Mouse (Mus musculus) neural tube, embryonic 11.5 days (tissue): Measurements from ENCODE around the gene Ppp2r5d. TPM values are rescaled to one million over a fixed set of nuclear protein-coding genes. Genes with fewer than 3 reads are reported as not detected.
A peak's percentile ranks its signal among the peaks of the same experiment; 100 is the strongest.

ENCODE experiments used
- ATAC-seq: fragments of 200-750 bp; cut with Nextera tagmentation; 2 replicates; pipeline ENCODE4 v1.8.0; 2017; ENCODE audit warnings: moderate number of reproducible peaks, mild to moderate bottlenecking, moderate TSS enrichment, moderate library complexity; ENCODE audit not compliant: insufficient read depth, low FRiP score, low TSS enrichment
- DNase-seq: peaks from one replicate; pipeline ENCODE4 v3.0.0-alpha.2; 2015; ENCODE audit warnings: low spot score
- H3K27ac ChIP-seq: fragments of 300-500 bp; sonication (generic); 2 replicates; pipeline ENCODE4 v1.5.1; 2014; ENCODE audit warnings: low read depth, mild to moderate bottlenecking, low read length
- H3K27me3 ChIP-seq: fragments of 300-500 bp; sonication (generic); 2 replicates; pipeline ENCODE4 v1.6.1; 2014; ENCODE audit warnings: mild to moderate bottlenecking, low read length, mixed read lengths; ENCODE audit not compliant: control insufficient read depth, insufficient read depth
- H3K36me3 ChIP-seq: fragments of 300-500 bp; sonication (generic); 2 replicates; pipeline ENCODE4 v1.6.1; 2014; ENCODE audit warnings: mild to moderate bottlenecking, low read length, moderate library complexity, mixed read lengths; ENCODE audit not compliant: control insufficient read depth, insufficient read depth
- H3K4me1 ChIP-seq: fragments of 300-500 bp; sonication (generic); 2 replicates; pipeline ENCODE4 v1.6.1; 2014; ENCODE audit warnings: low read length, mixed read lengths; ENCODE audit not compliant: control insufficient read depth, insufficient read depth
- H3K4me2 ChIP-seq: fragments of 300-500 bp; sonication (generic); 2 replicates; pipeline ENCODE4 v1.6.1; 2014; ENCODE audit warnings: low read depth, mild to moderate bottlenecking, moderate library complexity
- H3K4me3 ChIP-seq: fragments of 300-500 bp; sonication (generic); 2 replicates; pipeline ENCODE4 v1.5.1; 2014; ENCODE audit warnings: low read depth, low read length
- H3K9ac ChIP-seq: fragments of 300-500 bp; sonication (generic); 2 replicates; pipeline ENCODE4 v1.6.1; 2014; ENCODE audit warnings: mild to moderate bottlenecking, low read length
- H3K9me3 ChIP-seq: fragments of 300-500 bp; sonication (generic); 2 replicates; pipeline ENCODE4 v1.6.1; 2016; ENCODE audit warnings: low read length; ENCODE audit not compliant: control insufficient read depth
- WGBS: fragments of 180-500 bp; shearing (Covaris S2); extraction: QIAGEN DNeasy Blood & Tissue Kit; methylation state at CpG from one replicate; pipeline ENCODE4 v1.1.7; 2014; 5-methylcytosine and 5-hydroxymethylcytosine counted together
- polyA plus RNA-seq: library from polyadenylated mRNA; unstranded; fragments of >200 nt; fragmentation: Nextera tagmentation; extraction: Ambion mirVana; gene quantifications from 2 replicates; pipeline ENCODE4 v1.2.1, GENCODE M21; 2014

Ppp2r5d gene
- polyA plus RNA-seq, result 119 and 124 TPM in 2 replicates

DNA sequence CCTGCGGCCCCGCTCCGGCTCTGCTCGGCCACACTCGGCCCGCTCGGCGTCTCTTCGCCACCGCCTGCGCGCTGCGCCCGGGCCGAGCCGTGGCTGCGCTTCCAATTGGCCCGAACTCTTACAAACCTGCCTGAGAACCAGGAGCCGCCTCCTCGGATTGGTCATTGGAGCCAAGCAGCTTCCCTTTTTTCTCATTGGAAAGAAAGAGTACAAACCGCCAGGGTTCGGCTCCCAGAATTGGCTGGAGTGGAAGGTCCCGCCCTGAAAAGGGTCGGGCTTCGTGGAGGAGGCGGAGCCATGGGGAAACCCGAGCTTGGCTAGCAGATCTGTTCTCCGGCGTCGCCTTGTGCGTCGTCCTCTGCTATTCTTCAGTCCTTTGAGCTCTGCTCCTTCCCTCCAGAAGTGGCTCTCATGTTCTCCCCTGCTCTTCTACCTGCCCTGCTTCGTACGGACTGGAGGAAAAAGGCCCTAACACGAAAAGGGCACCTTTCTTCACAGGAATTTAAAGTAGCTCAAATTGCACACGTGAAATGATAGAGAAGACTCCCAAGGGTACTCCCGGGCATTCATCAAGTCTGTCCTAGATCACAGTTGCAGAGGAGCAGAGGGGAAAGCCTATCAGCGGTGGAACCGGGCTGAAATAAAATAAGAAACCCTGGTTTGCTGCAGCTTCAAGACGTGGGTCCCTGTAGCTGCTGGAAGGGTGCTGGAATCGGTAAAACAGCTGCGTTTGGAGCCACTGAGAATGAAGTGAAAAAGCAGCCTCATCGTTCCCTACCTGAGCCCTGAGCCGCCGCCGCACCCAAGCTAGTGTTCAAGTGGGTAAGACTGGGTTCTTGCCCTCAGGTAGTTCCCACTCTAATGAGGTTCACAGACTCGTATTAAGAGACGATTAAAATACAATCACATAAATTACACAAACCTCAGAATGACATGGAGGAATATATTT is at the start of gene Ppp2r5d:
Gene Ppp2r5d, minus strand, starts transcription at position 225 of the 949 bp plus-strand sequence.
- H3K4me1 ChIP-seq, result peaks cover 17% of the 10 kb centered on the region
- WGBS, result 1% methylated on average over 48 of the region's 48 CpGs
- no peaks in the 10 kb centered on the region for H3K27me3 ChIP-seq
- peak within 1 kb of the TSS; percentile 73 for H3K9ac ChIP-seq
- ATAC-seq, result peak; percentile 93
- peak within 1 kb of the TSS; percentile 76 for H3K4me3 ChIP-seq
- H3K9me3 ChIP-seq, result no peaks in the 10 kb centered on the region
- H3K4me2 ChIP-seq, result peak within 1 kb of the TSS; percentile 76
- H3K27ac ChIP-seq, result peak within 1 kb of the TSS; percentile 69
- no peaks in the 10 kb centered on the region for H3K36me3 ChIP-seq
- DNase-seq, result peak; percentile 97

- Histone ChIP-seq H3K4me2 (peak within 1 kb of the TSS; percentile 79), H3K27me3 (no peaks in the 10 kb centered on the region), H3K9me3 (no peaks in the 10 kb centered on the region), H3K4me1 (peaks cover 7% of the 10 kb centered on the region; the same call in 1 of the 2 replicates), H3K4me3 (peak within 1 kb of the TSS; percentile 64), H3K36me3 (peaks cover 4% of the 10 kb centered on the region), H3K27ac (peak within 1 kb of the TSS; percentile 75), H3K9ac (peak within 1 kb of the TSS; percentile 68)
- DNase-seq (peak; percentile 99), ATAC-seq (peak; percentile 98)
- under 1% methylated on average over 54 of the region's 58 CpGs for WGBS
These were observed 47.1 kb upstream of the Ppp2r5d start, which contains the start of gene Cnpy3 for GRCm38 (mm10) chr17:46751794-46752556. Gene Cnpy3 (minus strand): TSS chr17:46752214.

GRCm38 (mm10) chr17:46751056-46751793 is 46.3 kb upstream of the Ppp2r5d start:
- Histone ChIP-seq H3K4me2 (peak overlapping the region; percentile 79), H3K27me3 (no peaks in the 10 kb centered on the region), H3K9ac (peak overlapping the region; percentile 68), H3K36me3 (peaks cover 4% of the 10 kb centered on the region), H3K9me3 (no peaks in the 10 kb centered on the region), H3K4me3 (peak overlapping the region; percentile 64), H3K4me1 (peaks cover 7% of the 10 kb centered on the region; the same call in 1 of the 2 replicates), H3K27ac (peak overlapping the region; percentile 75)
- 27% methylated on average over 16 of the region's 16 CpGs for WGBS
- DNase-seq (no peak), ATAC-seq (no peak)

GRCm38 (mm10) chr17:46750580-46750979 is 45.7 kb upstream of the Ppp2r5d start:
- H3K36me3 ChIP-seq, result peaks cover 4% of the 10 kb centered on the region
- no peaks in the 10 kb centered on the region for H3K27me3 ChIP-seq
- no peak for DNase-seq
- H3K27ac ChIP-seq, result no peak overlapping the region
- H3K4me1 ChIP-seq, result peaks cover 7% of the 10 kb centered on the region; the same call in 1 of the 2 replicates
- no peak overlapping the region for H3K9ac ChIP-seq
- no peaks in the 10 kb centered on the region for H3K9me3 ChIP-seq
- H3K4me3 ChIP-seq, result peak overlapping the region; percentile 64; the same call in 1 of the 2 replicates
- no peak for ATAC-seq
- WGBS, result 91% methylated on average over 4 of the region's 4 CpGs
- peak overlapping the region; percentile 79; the same call in 1 of the 2 replicates for H3K4me2 ChIP-seq

DNA sequence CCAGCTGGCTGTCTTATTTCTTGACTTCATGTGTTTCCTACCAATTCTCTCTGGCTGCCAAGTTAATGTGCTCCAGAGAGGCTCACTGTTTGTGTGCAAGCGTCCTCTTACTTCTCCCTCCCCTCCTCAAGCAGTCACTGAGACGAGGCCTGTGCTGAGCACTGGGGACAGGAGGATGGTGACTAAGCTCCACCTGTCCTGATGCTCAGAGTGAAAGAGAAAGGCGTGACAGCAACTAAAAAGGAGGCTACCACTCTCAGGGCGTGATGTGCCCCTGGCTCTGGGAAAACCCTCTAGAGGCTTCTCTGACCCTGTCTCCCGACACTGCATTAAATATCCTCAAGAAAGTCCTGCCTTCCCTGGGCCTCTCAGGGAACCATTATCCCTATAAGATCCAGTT is 44.4 kb upstream of the Ppp2r5d start:
- Histone ChIP-seq H3K27me3 (no peaks in the 10 kb centered on the region), H3K4me1 (peaks cover 7% of the 10 kb centered on the region; the same call in 1 of the 2 replicates), H3K4me2 (no peak overlapping the region), H3K4me3 (no peak overlapping the region), H3K9ac (no peak overlapping the region), H3K27ac (no peak overlapping the region), H3K36me3 (peaks cover 4% of the 10 kb centered on the region), H3K9me3 (no peaks in the 10 kb centered on the region)
- DNase-seq (no peak), ATAC-seq (no peak)
- WGBS, result 87% methylated on average over 5 of the region's 5 CpGs

DNA sequence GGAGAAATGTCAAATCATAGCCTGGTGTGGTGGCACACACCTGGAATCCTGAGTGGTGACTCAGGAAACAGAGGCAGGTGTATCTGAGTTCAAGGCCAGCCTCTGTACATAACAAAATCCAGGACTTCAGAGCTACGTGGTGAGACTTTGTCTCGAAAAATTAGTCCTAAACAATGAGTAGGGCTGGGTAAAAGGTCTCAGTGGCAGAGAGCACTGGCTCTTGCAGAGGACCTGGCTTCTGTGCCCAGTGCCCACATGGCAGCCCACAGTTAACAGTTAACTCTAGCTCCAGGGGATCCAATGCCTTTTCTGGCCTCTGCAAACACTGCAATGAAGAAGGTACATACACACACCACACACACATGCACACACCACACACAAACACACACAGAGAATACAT is 42.9 kb upstream of the Ppp2r5d start:
- no peaks in the 10 kb centered on the region for H3K27me3 ChIP-seq
- no peak overlapping the region for H3K4me3 ChIP-seq
- peaks cover 7% of the 10 kb centered on the region; the same call in 1 of the 2 replicates for H3K4me1 ChIP-seq
- H3K27ac ChIP-seq, result no peak overlapping the region
- 98% methylated on average over 2 of the region's 2 CpGs for WGBS
- DNase-seq, result no peak
- no peak overlapping the region for H3K4me2 ChIP-seq
- no peak overlapping the region for H3K9ac ChIP-seq
- ATAC-seq, result no peak
- H3K9me3 ChIP-seq, result no peaks in the 10 kb centered on the region
- peaks cover 4% of the 10 kb centered on the region for H3K36me3 ChIP-seq

DNA sequence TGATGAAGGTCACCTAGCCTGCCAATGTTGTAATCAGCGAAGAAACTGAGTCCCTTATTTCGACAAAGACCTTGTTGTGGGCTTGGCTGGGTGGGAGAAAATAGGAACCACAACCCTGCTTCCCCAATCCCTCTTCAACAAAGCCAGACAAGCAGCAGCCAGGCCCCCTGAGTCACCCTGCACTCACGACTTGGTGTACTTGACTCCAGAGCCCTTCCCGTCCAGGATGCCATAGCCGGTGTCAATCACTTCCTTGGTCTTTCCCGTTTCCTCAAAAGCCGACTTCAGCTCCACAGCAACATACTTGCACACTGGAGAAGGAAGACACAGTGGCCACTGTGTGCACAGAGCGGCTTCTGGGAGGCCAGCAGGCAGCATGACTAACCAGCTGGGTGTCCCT is 42.3 kb upstream of the Ppp2r5d start:
- Histone ChIP-seq H3K27ac (no peak overlapping the region), H3K9me3 (no peaks in the 10 kb centered on the region), H3K36me3 (peaks cover 4% of the 10 kb centered on the region), H3K4me3 (no peak overlapping the region), H3K9ac (no peak overlapping the region), H3K27me3 (no peaks in the 10 kb centered on the region), H3K4me1 (peaks cover 7% of the 10 kb centered on the region; the same call in 1 of the 2 replicates), H3K4me2 (no peak overlapping the region)
- ATAC-seq (no peak), DNase-seq (no peak)
- WGBS, result 91% methylated on average over 8 of the region's 8 CpGs

DNA sequence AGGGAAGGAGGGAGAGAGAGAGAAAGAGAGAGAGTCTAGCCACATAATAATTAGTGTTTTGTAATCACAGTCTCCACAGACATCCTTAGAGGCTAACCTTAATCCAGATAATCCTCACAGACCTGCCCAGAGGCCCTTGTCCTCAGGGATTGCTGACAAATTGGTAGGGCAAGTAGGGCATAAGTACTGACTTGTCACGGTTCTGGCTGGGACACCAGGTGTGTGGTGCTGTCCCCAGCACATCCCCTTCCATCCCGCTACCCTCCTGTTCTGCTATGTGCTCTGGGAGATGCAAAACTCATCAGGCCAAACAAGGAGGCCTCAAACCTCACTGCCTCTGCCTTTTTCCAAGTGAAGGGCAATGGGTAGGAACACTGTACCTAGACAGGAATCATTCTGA is 40.6 kb upstream of the Ppp2r5d start:
- Histone ChIP-seq H3K4me1 (no peaks in the 10 kb centered on the region), H3K27me3 (no peaks in the 10 kb centered on the region), H3K36me3 (peaks cover 4% of the 10 kb centered on the region), H3K9ac (no peak overlapping the region), H3K4me3 (no peak overlapping the region), H3K27ac (no peak overlapping the region), H3K4me2 (no peak overlapping the region), H3K9me3 (no peaks in the 10 kb centered on the region)
- 85% methylated on average over 2 of the region's 2 CpGs for WGBS
- DNase-seq (no peak), ATAC-seq (no peak)
